Mouse (Mus musculus) hindbrain, embryonic 11.5 days (tissue): Measurements from ENCODE around the gene Lrsam1. TPM values are rescaled to one million over a fixed set of nuclear protein-coding genes. Genes with fewer than 3 reads are reported as not detected.
A peak's percentile ranks its signal among the peaks of the same experiment; 100 is the strongest.

Experiments
- ATAC-seq: fragments of 200-750 bp; cut with Nextera tagmentation; 2 replicates; pipeline ENCODE4 v1.8.0; 2017; ENCODE audit warnings: mild to moderate bottlenecking, moderate TSS enrichment, moderate library complexity; ENCODE audit not compliant: low FRiP score
- DNase-seq: peaks from one replicate; pipeline ENCODE4 v3.0.0-alpha.2; 2015; ENCODE audit warnings: low spot score
- H3K27ac ChIP-seq: fragments of 300-500 bp; sonication (generic); 2 replicates; pipeline ENCODE4 v1.5.1; 2014; ENCODE audit warnings: mild to moderate bottlenecking, low read depth, low read length
- H3K27me3 ChIP-seq: fragments of 300-500 bp; sonication (generic); 2 replicates; pipeline ENCODE4 v1.6.1; 2014; ENCODE audit warnings: mild to moderate bottlenecking, low read length, moderate library complexity, mixed read lengths; ENCODE audit not compliant: control insufficient read depth, insufficient read depth
- H3K36me3 ChIP-seq: fragments of 300-500 bp; sonication (generic); 2 replicates; pipeline ENCODE4 v1.6.1; 2014; ENCODE audit warnings: mild to moderate bottlenecking, low read length, moderate library complexity, mixed read lengths; ENCODE audit not compliant: control insufficient read depth, insufficient read depth
- H3K4me1 ChIP-seq: fragments of 300-500 bp; sonication (generic); replicated peaks from 2 replicates; pipeline ENCODE4 v1.6.1; 2014; ENCODE audit warnings: low read length, mixed read lengths; ENCODE audit not compliant: control insufficient read depth, insufficient read depth
- H3K4me2 ChIP-seq: fragments of 300-500 bp; sonication (generic); replicated peaks from 2 replicates; pipeline ENCODE4 v1.6.1; 2014; ENCODE audit warnings: mild to moderate bottlenecking, low read depth, low read length
- H3K4me3 ChIP-seq: fragments of 300-500 bp; sonication (generic); 2 replicates; pipeline ENCODE4 v1.5.1; 2014; ENCODE audit warnings: low read depth, low read length
- H3K9ac ChIP-seq: fragments of 300-500 bp; sonication (generic); 2 replicates; pipeline ENCODE4 v1.6.1; 2014; ENCODE audit warnings: low read depth, low read length
- H3K9me3 ChIP-seq: fragments of 300-500 bp; sonication (generic); 2 replicates; pipeline ENCODE4 v1.6.1; 2016; ENCODE audit warnings: low read length; ENCODE audit not compliant: control insufficient read depth
- WGBS: fragments of 180-500 bp; shearing (Covaris S2); extraction: QIAGEN DNeasy Blood & Tissue Kit; methylation state at CpG from one replicate; pipeline ENCODE4 v1.1.7; 2014; 5-methylcytosine and 5-hydroxymethylcytosine counted together
- polyA plus RNA-seq: library from polyadenylated mRNA; unstranded; fragments of >200 nt; fragmentation: Nextera tagmentation; extraction: Ambion mirVana; gene quantifications from 2 replicates; pipeline ENCODE4 v1.2.1, GENCODE M21; 2014

Gene Lrsam1
- polyA plus RNA-seq, 1 experiment from 2014 or later: 8.7 TPM

GRCm38 (mm10) chr2:32888551-32888950 lies 72.9 kb downstream of the Lrsam1 start:
- Histone ChIP-seq H3K4me1 (no peaks in the 10 kb centered on the region), H3K36me3 (no peaks in the 10 kb centered on the region), H3K9ac (no peak overlapping the region), H3K4me2 (no peak overlapping the region), H3K27ac (no peak overlapping the region), H3K9me3 (no peaks in the 10 kb centered on the region), H3K27me3 (no peaks in the 10 kb centered on the region), H3K4me3 (no peak overlapping the region)
- DNase-seq: no peak
- WGBS: 26% methylated on average over 3 of the region's 3 CpGs
- ATAC-seq: no peak

GRCm38 (mm10) chr2:32888029-32888428 lies 73.4 kb downstream of the Lrsam1 start:
- Histone ChIP-seq H3K9me3 (no peaks in the 10 kb centered on the region), H3K4me2 (no peak overlapping the region), H3K9ac (no peak overlapping the region), H3K4me1 (no peaks in the 10 kb centered on the region), H3K27ac (peak overlapping the region; percentile 54; the same call in 1 of the 2 replicates), H3K27me3 (no peaks in the 10 kb centered on the region), H3K36me3 (no peaks in the 10 kb centered on the region), H3K4me3 (no peak overlapping the region)
- ATAC-seq (no peak), DNase-seq (no peak)
- 42% methylated on average over 8 of the region's 9 CpGs for WGBS

GRCm38 (mm10) chr2:32884745-32885144 lies 76.7 kb downstream of the Lrsam1 start:
- H3K9me3 ChIP-seq: no peaks in the 10 kb centered on the region
- ATAC-seq: no peak
- H3K4me1 ChIP-seq: peaks cover 11% of the 10 kb centered on the region
- no peak overlapping the region for H3K4me2 ChIP-seq
- H3K27ac ChIP-seq: no peak overlapping the region
- no peaks in the 10 kb centered on the region for H3K36me3 ChIP-seq
- no peak overlapping the region for H3K9ac ChIP-seq
- no peaks in the 10 kb centered on the region for H3K27me3 ChIP-seq
- WGBS: 39% methylated on average over 7 of the region's 7 CpGs
- DNase-seq: no peak
- H3K4me3 ChIP-seq: no peak overlapping the region

DNA sequence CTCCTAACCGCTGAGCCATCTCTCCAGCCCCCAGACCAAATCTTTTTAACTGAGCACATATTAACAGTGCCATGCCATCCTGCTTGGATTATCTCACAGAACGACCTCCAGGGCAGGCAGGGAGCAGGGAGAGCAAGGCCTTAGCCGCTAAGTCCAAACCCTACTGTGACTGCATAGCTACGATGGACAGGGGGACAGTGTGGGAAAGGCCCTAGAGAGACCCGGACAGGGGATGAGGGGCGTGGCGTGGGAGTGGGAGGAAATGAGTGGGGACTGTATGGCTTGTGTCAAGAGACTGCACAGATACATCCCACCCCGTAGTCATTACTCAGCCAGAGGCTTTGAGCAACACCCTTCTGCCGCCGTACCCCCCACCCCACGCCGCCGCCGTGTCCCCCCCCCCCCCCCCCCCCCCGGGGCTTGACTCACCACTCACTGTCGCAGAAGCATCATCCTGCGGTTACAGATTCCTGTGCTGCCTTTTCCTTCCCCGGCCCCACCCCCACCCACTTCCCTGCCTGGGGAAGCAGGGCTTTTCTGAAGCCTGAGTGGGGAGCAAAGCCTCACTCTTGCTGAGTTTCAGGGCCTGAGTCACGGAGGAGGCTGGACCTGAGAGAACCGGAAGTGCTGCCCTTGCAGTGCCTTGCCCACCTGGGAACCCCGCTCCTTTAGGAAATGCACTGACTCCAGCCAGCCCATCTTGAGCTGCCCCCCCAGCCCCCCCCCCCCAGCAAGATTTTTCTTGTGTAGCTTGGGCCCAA lies 79.0 kb downstream of the Lrsam1 start:
- ATAC-seq: no peak
- 53% methylated on average over 13 of the region's 21 CpGs for WGBS
- Histone ChIP-seq H3K4me1 (peaks cover 17% of the 10 kb centered on the region), H3K4me2 (no peak overlapping the region), H3K9ac (no peak overlapping the region), H3K4me3 (no peak overlapping the region), H3K9me3 (no peaks in the 10 kb centered on the region), H3K27ac (no peak overlapping the region), H3K27me3 (no peaks in the 10 kb centered on the region), H3K36me3 (no peaks in the 10 kb centered on the region)
- no peak for DNase-seq

- H3K36me3 ChIP-seq: no peaks in the 10 kb centered on the region
- no peaks in the 10 kb centered on the region for H3K27me3 ChIP-seq
- WGBS: 44% methylated on average over 3 of the region's 3 CpGs
- no peak overlapping the region for H3K9ac ChIP-seq
- H3K27ac ChIP-seq: peak overlapping the region; percentile 49
- H3K4me3 ChIP-seq: no peak overlapping the region
- DNase-seq: no peak
- peaks cover 19% of the 10 kb centered on the region for H3K4me1 ChIP-seq
- H3K4me2 ChIP-seq: no peak overlapping the region
- no peaks in the 10 kb centered on the region for H3K9me3 ChIP-seq
- no peak for ATAC-seq
Observed at GRCm38 (mm10) chr2:32881723-32882122, 79.7 kb downstream of the Lrsam1 start.

- Histone ChIP-seq H3K9me3 (no peaks in the 10 kb centered on the region), H3K27me3 (no peaks in the 10 kb centered on the region), H3K36me3 (no peaks in the 10 kb centered on the region), H3K9ac (no peak overlapping the region), H3K4me2 (no peak overlapping the region), H3K4me3 (no peak overlapping the region), H3K4me1 (peaks cover 22% of the 10 kb centered on the region), H3K27ac (peak overlapping the region; percentile 49)
- 26% methylated on average over 6 of the region's 6 CpGs for WGBS
- no peak for ATAC-seq
- DNase-seq: no peak
Observed at GRCm38 (mm10) chr2:32881054-32881453, 80.4 kb downstream of the Lrsam1 start.

DNA sequence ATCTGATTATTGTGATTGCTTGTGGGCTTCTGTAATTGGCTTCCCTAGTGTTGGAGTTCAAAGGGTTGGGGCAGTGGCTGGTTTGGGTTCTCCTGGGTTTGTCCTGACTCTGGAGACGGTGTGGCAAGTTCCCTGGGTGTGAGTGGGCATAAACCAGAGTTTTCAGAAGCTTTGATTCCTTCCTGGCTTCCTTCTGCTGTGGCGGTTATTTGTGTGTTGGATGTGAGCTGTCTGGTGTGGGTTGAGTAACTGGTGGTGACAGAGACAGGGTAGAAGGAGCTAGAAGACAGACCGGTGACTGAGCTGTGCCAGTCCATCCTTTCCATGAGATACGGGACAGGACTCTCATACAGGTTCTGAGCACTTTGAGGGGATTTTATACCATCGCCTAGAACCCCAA lies 81.8 kb downstream of the Lrsam1 start:
- Histone ChIP-seq H3K27me3 (no peaks in the 10 kb centered on the region), H3K9me3 (no peaks in the 10 kb centered on the region), H3K9ac (no peak overlapping the region), H3K27ac (no peak overlapping the region), H3K4me3 (no peak overlapping the region), H3K36me3 (no peaks in the 10 kb centered on the region), H3K4me2 (no peak overlapping the region), H3K4me1 (peaks cover 28% of the 10 kb centered on the region)
- DNase-seq (no peak), ATAC-seq (no peak)
- WGBS: 83% methylated on average over 5 of the region's 5 CpGs

- Histone ChIP-seq H3K36me3 (no peaks in the 10 kb centered on the region), H3K4me3 (no peak overlapping the region), H3K27ac (no peak overlapping the region), H3K27me3 (no peaks in the 10 kb centered on the region), H3K4me1 (peaks cover 28% of the 10 kb centered on the region), H3K4me2 (no peak overlapping the region), H3K9ac (no peak overlapping the region), H3K9me3 (no peaks in the 10 kb centered on the region)
- no peak for ATAC-seq
- DNase-seq: no peak
- WGBS: 62% methylated on average over 3 of the region's 3 CpGs
Observed at GRCm38 (mm10) chr2:32878396-32878795, 83.0 kb downstream of the Lrsam1 start.

GRCm38 (mm10) chr2:32877761-32878393 lies 83.5 kb downstream of the Lrsam1 start:
- H3K27ac ChIP-seq: no peak overlapping the region
- no peak for DNase-seq
- peak overlapping the region; percentile 94 for H3K4me2 ChIP-seq
- H3K27me3 ChIP-seq: no peaks in the 10 kb centered on the region
- H3K4me1 ChIP-seq: peaks cover 28% of the 10 kb centered on the region
- WGBS: 53% methylated on average over 6 of the region's 6 CpGs
- no peaks in the 10 kb centered on the region for H3K9me3 ChIP-seq
- H3K36me3 ChIP-seq: no peaks in the 10 kb centered on the region
- H3K4me3 ChIP-seq: peak overlapping the region; percentile 69
- ATAC-seq: no peak
- H3K9ac ChIP-seq: 0 out of 2 replicates have a peak overlapping the region, but pooled peaks have one; percentile 8
